In the genomic region with DNA sequence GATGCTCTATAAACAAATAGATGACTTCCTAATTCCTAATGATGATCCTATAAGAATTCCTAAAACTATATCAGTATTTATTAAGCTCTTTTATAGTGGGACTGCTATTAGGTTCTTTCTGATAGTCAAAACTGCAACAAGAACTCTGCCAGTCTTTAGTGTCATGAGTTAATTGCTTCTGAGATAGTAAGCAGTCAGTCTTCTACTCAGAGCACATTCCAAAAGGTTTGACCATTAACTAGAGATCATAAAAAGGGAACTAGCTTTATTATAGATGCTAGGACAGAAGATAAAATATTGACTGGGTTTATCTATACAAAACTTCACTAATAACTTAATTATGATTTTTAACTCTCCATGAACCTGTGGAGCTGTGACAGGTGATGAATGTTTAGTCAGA, we compare ENCODE assay signal across 1 mouse cellular context. TPM values are rescaled to one million over a fixed set of nuclear protein-coding genes. Genes with fewer than 3 reads are reported as not detected.
"Had no signal": no experiment of that assay in that cellular context is flagged by ENCODE, and none has a peak within 500 bp of the region (broad histone marks: within the 10 kb centered on the region; RNA-seq: fewer than 3 reads in every experiment).

No protein-coding gene starts in this region.

RNA-seq across cellular contexts. Expression of a gene that starts 38.8 kb away (rescaled TPM):
- polyA plus RNA-seq: erythroblast, embryonic 14.5 days had no signal
